In the genomic region with DNA sequence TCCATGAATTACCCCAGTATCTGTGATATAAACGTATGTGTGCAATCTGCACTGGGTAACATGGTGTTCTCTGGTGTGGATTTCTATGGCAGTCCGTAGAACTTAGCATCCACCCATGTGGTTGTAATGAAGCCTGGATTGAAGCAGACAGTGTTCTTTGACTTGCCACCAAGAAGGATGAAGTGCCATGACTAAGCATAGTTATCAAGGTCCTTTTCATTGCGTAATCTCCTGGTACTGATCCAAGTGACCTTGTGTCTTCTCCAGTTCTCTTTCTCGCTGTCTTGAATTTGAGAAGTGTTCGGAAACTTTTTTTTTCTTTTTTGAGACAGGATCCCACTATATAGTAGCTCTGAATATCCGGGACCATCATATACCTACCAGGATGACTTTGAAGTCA, we compare ENCODE assay signal across 20 mouse cellular contexts. TPM values are rescaled to one million over a fixed set of nuclear protein-coding genes. Genes with fewer than 3 reads are reported as not detected.
DNase-seq lines count a peak whose midpoint lies in the region; ATAC-seq and TF ChIP-seq lines count a peak whose summit lies in the region.
"Had no signal": no experiment of that assay in that cellular context is flagged by ENCODE, and none has a peak within 500 bp of the region (broad histone marks: within the 10 kb centered on the region; RNA-seq: fewer than 3 reads in every experiment).

No protein-coding gene starts in this region.

- no peak overlapping the region for H3K4me2 ChIP-seq in kidney, embryonic 14.5 days (replicated peaks; ENCODE audit: low read depth, low read length)
- H3K4me2 ChIP-seq in midbrain, embryonic 15.5 days: no peak overlapping the region
- H3K4me2 ChIP-seq: forebrain, embryonic 15.5 days; heart, embryonic 13.5 days; limb, embryonic 12.5 days; liver, embryonic 15.5 days had no signal

- no peak overlapping the region for H3K27ac ChIP-seq in kidney, embryonic 14.5 days (ENCODE audit: low read depth, low read length)
- no peak overlapping the region for H3K27ac ChIP-seq in midbrain, embryonic 15.5 days
- no peak overlapping the region for H3K27ac ChIP-seq in midbrain, embryonic 10.5 days (replicated peaks)
- H3K27ac ChIP-seq: embryonic facial prominence, embryonic 10.5 days; forebrain, embryonic 15.5 days; heart, embryonic 13.5 days; limb, embryonic 12.5 days; liver, embryonic 15.5 days had no signal

- ATAC-seq in kidney, embryonic 14.5 days (ENCODE audit: low FRiP score, low TSS enrichment): no peak
- no peak for ATAC-seq in midbrain, embryonic 15.5 days (replicated peaks)
- ATAC-seq: forebrain, embryonic 15.5 days had no signal

- H3K79me3 ChIP-seq in C2C12 (ENCODE audit: low read depth): no peaks in the 10 kb centered on the region

- H3K9ac ChIP-seq in kidney, embryonic 14.5 days (ENCODE audit: low read depth, low read length): no peak overlapping the region
- H3K9ac ChIP-seq in midbrain, embryonic 15.5 days: no peak overlapping the region
- H3K9ac ChIP-seq: forebrain, embryonic 15.5 days; heart, embryonic 13.5 days; limb, embryonic 12.5 days; liver, embryonic 15.5 days had no signal

- no peaks in the 10 kb centered on the region for H3K79me2 ChIP-seq in C2C12 (ENCODE audit: control insufficient read depth, insufficient read depth)

- TF ChIP-seq CTCF in C2C12 (IDR thresholded peaks at IDR 0.05; ENCODE audit: control insufficient read depth, insufficient read depth, insufficient read length): no peak

- DNase-seq in gastrocnemius, adult 18-20 months (ENCODE audit: low spot score): peak; percentile 89
- DNase-seq in gastrocnemius, postnatal 4 days (ENCODE audit: low spot score in 2 of 2): no peak
- DNase-seq in kidney, adult 9 months: peak; percentile 96
- DNase-seq in kidney, postnatal 25 days: peak; percentile 46 to 73
- DNase-seq in midbrain, embryonic 10.5 days (ENCODE audit: low spot score): no peak
- DNase-seq: B cell, adult 2 months; cerebellum, postnatal 25 days; thymus, postnatal 4 days had no signal

- H3K4me1 ChIP-seq in kidney, embryonic 14.5 days (ENCODE audit: control insufficient read depth, insufficient read depth, low read length): no peaks in the 10 kb centered on the region
- no peaks in the 10 kb centered on the region for H3K4me1 ChIP-seq in midbrain, embryonic 15.5 days
- H3K4me1 ChIP-seq in midbrain, embryonic 10.5 days: no peaks in the 10 kb centered on the region
- H3K4me1 ChIP-seq: forebrain, embryonic 15.5 days; heart, embryonic 13.5 days; limb, embryonic 12.5 days; liver, embryonic 15.5 days had no signal

- H3K27me3 ChIP-seq in kidney, embryonic 14.5 days (ENCODE audit: control insufficient read depth, insufficient read depth, low read length): no peaks in the 10 kb centered on the region
- H3K27me3 ChIP-seq in C2C12 (ENCODE audit: control insufficient read depth, insufficient read depth, insufficient read length): no peaks in the 10 kb centered on the region
- H3K27me3 ChIP-seq in midbrain, embryonic 15.5 days (replicated peaks): no peaks in the 10 kb centered on the region
- no peaks in the 10 kb centered on the region for H3K27me3 ChIP-seq in midbrain, embryonic 10.5 days (ENCODE audit: low read depth, poor library complexity, severe bottlenecking)
- H3K27me3 ChIP-seq: forebrain, embryonic 15.5 days; heart, embryonic 13.5 days; limb, embryonic 12.5 days; liver, embryonic 15.5 days had no signal

- no peak overlapping the region for H3ac ChIP-seq in C2C12 (ENCODE audit: control insufficient read depth, insufficient read length, low read depth)

- H3K4me3 ChIP-seq in kidney, embryonic 14.5 days (ENCODE audit: low read length): no peak overlapping the region
- H3K4me3 ChIP-seq in C2C12 (ENCODE audit: insufficient read depth, poor library complexity, severe bottlenecking): no peak overlapping the region
- no peak overlapping the region for H3K4me3 ChIP-seq in midbrain, embryonic 15.5 days
- H3K4me3 ChIP-seq in midbrain, embryonic 10.5 days: no peak overlapping the region
- H3K4me3 ChIP-seq: embryonic facial prominence, embryonic 10.5 days; erythroblast, embryonic 14.5 days; forebrain, embryonic 15.5 days; heart, embryonic 13.5 days; limb, embryonic 12.5 days; liver, embryonic 15.5 days had no signal

- 92% methylated on average over 6 of the region's 6 CpGs for WGBS in kidney, embryonic 14.5 days
- WGBS in midbrain, embryonic 15.5 days: 91% methylated on average over 6 of the region's 6 CpGs
- WGBS in midbrain, embryonic 10.5 days: 91% methylated on average over 6 of the region's 6 CpGs

- H3K36me3 ChIP-seq in kidney, embryonic 14.5 days (ENCODE audit: control insufficient read depth, insufficient read depth, low read length): no peaks in the 10 kb centered on the region
- H3K36me3 ChIP-seq in C2C12 (ENCODE audit: control insufficient read depth, insufficient read depth): no peaks in the 10 kb centered on the region
- no peaks in the 10 kb centered on the region for H3K36me3 ChIP-seq in midbrain, embryonic 15.5 days (replicated peaks)
- no peaks in the 10 kb centered on the region for H3K36me3 ChIP-seq in midbrain, embryonic 10.5 days
- H3K36me3 ChIP-seq: embryonic facial prominence, embryonic 10.5 days; forebrain, embryonic 15.5 days; heart, embryonic 13.5 days; limb, embryonic 12.5 days; liver, embryonic 15.5 days had no signal

- no peaks in the 10 kb centered on the region for H3K9me3 ChIP-seq in kidney, embryonic 14.5 days (ENCODE audit: control insufficient read depth, low read length)
- H3K9me3 ChIP-seq in midbrain, embryonic 15.5 days: no peaks in the 10 kb centered on the region
- no peaks in the 10 kb centered on the region for H3K9me3 ChIP-seq in midbrain, embryonic 10.5 days (replicated peaks)
- H3K9me3 ChIP-seq: embryonic facial prominence, embryonic 10.5 days; forebrain, embryonic 15.5 days; heart, embryonic 13.5 days; limb, embryonic 12.5 days; liver, embryonic 15.5 days had no signal

TF ChIP-seq in C2C12, 6 proteins besides CTCF, POLR2A, EP300 and RAD21:
- TF ChIP-seq MYOG (IDR thresholded peaks at IDR 0.05; ENCODE audit: control insufficient read depth, extremely low read depth, insufficient read length) (no peak), MAX (IDR thresholded peaks at IDR 0.05) (no peak), FOSL1 (IDR thresholded peaks at IDR 0.05; ENCODE audit: insufficient read depth, low read length, poor library complexity, severe bottlenecking) (no peak), CEBPB (IDR thresholded peaks at IDR 0.05; ENCODE audit: low read depth) (peak; percentile 68), MYOD1 (IDR thresholded peaks at IDR 0.05; ENCODE audit: control insufficient read depth, insufficient read length, low read depth) (no peak)
TF ChIP-seq in C2C12: peak in this region for 1.

RNA-seq across cellular contexts. Expression of a gene that starts 20.1 kb away (rescaled TPM):
- 100 to 1,000 TPM; 203 to 226 TPM for total RNA-seq in gastrocnemius, adult 18-20 months (2021)
- 100 to 1,000 TPM; 151 to 157 TPM for total RNA-seq in gastrocnemius, postnatal 4 days (2021)
- 7.8 and 9.6 TPM in 2 replicates for polyA plus RNA-seq in kidney, embryonic 14.5 days (2014; fragmentation: Nextera tagmentation; extraction: Ambion mirVana)
- polyA plus RNA-seq in C2C12 (2012; fragmentation: generic; extraction: Trizol): 2.5 TPM
- 1.2 and 1.9 TPM in 2 replicates for polyA plus RNA-seq in midbrain, embryonic 15.5 days (2015; fragmentation: Nextera tagmentation; extraction: Ambion mirVana)
- 0.50 and 0.53 TPM in 2 replicates for polyA plus RNA-seq in midbrain, embryonic 10.5 days (2016; fragmentation: Nextera tagmentation; extraction: Ambion mirVana)
- total RNA-seq: hematopoietic stem cell, adult 5-6 weeks; megakaryocyte-erythroid progenitor cell, adult 5-6 weeks had no signal
- polyA plus RNA-seq: erythroblast, embryonic 14.5 days had no signal

RNA-seq across cellular contexts. Expression of a gene that starts 20.3 kb away (rescaled TPM):
- 10 to 100 TPM in 1 of 2 experiments, 1 to 10 TPM in 1; 9.1 to 10.2 TPM for total RNA-seq in gastrocnemius, adult 18-20 months (2021)
- total RNA-seq in gastrocnemius, postnatal 4 days (2021): 1 to 10 TPM; 3.2 to 3.7 TPM
- 3.8 and 4.0 TPM in 2 replicates for polyA plus RNA-seq in kidney, embryonic 14.5 days (2014; fragmentation: Nextera tagmentation; extraction: Ambion mirVana)
- not detected for polyA plus RNA-seq in C2C12 (2012; fragmentation: generic; extraction: Trizol)
- polyA plus RNA-seq in midbrain, embryonic 15.5 days (2015; fragmentation: Nextera tagmentation; extraction: Ambion mirVana): 2.7 and 2.9 TPM in 2 replicates
- polyA plus RNA-seq in midbrain, embryonic 10.5 days (2016; fragmentation: Nextera tagmentation; extraction: Ambion mirVana): 0.25 and 0.36 TPM in 2 replicates
- total RNA-seq: megakaryocyte-erythroid progenitor cell, adult 5-6 weeks; neutrophil, adult 5-6 weeks had no signal
- polyA plus RNA-seq: erythroblast, embryonic 14.5 days had no signal

Comparison
In these comparisons a context has a peak if more than half of its experiments do, and no peak if none do; other contexts are left out.
1. DNase-seq: peak in gastrocnemius, adult 18-20 months (single experiment), kidney, adult 9 months (single experiment) and kidney, postnatal 25 days (2 of 2); none in gastrocnemius, postnatal 4 days (0 of 2) and midbrain, embryonic 10.5 days (single experiment).